Mouse (Mus musculus): Measurements from ENCODE around the gene Klhl26.
A peak's percentile ranks its signal among the peaks of the same experiment; 100 is the strongest.

Klhl26 gene

DNA sequence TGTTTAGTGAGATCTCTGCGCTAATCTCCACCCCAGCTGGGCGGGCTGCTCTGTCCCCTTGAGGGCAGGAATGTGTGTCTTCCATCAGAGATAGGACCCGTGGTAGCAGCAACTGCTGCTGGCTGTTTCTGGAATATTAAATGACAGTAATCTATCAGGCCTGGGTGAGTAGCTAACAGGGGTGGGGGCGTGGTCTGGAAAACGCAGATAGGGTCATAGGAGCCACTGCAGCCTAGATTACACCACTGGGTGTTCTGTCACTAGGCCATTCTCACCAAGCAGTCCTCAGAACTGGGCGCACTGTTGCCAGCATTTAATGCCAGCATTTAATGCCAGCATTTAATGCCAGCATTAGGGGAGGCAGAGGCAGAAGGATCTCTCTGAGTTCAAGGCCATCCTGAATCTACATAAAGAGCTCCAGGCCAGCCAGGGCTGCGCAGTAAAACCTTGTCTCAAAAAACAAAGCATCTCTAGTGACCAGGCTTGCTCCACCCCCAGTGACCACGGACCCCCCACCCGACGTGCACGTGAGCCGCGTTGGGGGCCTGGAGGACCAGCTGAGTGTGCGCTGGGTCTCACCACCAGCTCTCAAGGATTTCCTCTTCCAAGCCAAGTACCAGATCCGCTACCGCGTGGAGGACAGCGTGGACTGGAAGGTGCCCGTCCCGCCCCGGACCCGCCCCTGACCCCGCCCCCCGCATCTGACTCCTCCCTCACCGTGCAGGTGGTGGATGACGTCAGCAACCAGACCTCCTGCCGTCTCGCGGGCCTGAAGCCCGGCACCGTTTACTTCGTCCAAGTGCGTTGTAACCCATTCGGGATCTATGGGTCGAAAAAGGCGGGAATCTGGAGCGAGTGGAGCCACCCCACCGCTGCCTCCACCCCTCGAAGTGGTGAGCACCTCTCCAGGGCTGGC lies 23.9 kb upstream of the Klhl26 start:
- DNase-seq = peak; percentile 20

- peak; percentile 42 for DNase-seq
Measured at GRCm38 (mm10) chr8:70495771-70496062, 18.9 kb upstream of the Klhl26 start.

GRCm38 (mm10) chr8:70495001-70495770 lies 18.4 kb upstream of the Klhl26 start:
- peak; percentile 13 for DNase-seq

DNA sequence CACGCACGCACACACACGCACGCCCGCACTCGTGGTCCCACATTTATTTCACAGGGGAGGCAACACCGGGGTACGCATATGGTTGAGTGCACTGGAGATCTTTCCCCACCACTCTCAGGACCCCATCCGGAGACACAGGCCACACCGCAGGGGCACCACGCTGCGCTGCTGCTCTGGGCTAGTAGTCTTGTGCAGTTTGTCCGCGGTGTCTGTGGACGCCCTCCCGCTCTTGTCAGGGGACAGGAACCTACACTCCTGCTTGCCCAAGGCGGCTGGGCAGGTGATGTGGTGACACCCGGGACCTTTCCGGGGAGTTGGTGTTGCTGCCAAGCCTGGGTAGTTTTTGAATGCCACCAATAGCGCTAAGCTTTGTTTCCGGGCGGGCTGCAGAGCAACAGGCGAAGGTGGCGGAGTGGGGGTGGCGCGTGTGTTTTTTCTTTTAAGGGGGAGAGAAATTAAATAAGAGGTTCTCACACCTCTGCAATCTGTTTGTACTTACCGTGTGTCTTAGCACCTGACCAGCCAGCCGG lies 17.7 kb upstream of the Klhl26 start:
- DNase-seq = peak; percentile 21

DNA sequence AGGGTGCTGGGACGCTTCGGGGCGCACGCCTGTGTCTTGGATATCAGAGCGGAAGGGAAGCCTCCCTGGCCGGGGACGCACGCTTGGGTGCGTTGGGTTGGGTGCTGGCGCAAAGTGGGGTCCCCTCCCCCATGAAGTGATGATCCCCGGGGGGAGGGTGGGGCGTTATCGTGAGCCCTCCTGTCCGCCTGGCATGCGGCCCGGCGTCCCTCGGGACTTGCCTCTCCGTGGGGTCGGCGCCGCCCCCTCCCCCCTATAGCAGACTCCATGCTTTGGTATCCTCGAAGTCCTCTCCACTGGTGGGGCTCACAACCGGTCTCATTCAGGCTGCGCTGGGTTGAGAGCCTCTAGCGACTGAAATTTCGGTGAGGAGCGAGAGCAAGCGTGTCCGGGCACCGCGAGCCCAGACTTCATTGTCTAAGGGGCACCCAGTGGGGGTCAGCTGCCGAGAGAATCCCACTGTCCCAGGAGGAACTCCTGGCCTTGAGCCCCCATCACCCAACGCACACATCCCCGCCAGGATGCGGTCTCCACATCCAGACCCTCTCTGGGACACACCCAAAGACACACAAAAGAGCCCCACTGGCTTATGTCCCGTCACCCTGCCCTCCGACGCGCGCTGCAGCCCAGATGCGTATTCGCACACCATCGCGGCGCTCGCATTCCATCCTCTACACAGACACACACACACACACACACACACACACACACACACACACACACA lies 17.1 kb upstream of the Klhl26 start:
- DNase-seq = peak; percentile 24

DNA sequence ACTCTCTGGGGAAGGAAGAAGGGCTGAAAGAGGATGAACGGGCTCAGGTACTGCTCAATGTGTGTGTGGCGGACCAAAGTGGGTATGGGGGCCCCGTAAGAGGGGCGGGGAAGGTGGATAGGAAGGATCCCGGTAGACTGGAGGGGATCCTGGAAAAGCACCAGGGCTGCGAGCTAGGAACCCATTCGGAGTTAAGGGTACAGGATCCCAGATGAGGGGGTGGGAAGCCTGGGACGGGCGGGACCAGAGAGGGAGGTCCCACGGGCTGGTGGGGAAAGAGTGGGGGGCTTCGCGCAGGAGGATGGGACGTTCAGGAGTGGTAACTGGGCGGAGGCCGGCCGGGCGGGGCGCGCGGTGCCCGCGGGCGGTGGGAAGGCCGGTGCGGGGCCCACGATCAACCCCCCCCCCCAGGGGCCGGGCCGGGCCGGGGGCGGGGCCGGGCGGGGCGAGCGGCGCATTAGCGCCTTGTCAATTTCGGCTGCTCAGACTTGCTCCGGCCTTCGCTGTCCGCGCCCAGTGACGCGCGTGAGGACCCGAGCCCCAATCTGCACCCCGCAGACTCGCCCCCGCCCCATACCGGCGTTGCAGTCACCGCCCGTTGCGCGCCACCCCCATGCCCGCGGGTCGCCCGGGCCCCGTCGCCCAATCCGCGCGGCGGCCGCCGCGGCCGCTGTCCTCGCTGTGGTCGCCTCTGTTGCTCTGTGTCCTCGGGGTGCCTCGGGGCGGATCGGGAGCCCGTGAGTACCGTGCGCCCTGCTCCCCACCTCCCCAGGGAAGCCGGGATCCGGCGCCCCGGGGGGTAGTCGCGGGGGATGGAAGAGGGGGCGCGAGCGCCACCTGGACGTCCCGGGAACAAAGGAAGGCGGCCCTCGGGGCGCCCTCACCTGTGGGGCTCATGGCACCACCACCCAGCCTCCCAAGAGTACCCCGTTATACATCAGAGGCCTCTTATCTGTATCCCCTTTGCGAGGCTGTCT lies 16.2 kb upstream of the Klhl26 start, which contains the start of gene Crlf1:
Crlf1 (plus strand) TSS at position 495 of the 977 bp plus-strand sequence.
- DNase-seq = peak; percentile 41

DNA sequence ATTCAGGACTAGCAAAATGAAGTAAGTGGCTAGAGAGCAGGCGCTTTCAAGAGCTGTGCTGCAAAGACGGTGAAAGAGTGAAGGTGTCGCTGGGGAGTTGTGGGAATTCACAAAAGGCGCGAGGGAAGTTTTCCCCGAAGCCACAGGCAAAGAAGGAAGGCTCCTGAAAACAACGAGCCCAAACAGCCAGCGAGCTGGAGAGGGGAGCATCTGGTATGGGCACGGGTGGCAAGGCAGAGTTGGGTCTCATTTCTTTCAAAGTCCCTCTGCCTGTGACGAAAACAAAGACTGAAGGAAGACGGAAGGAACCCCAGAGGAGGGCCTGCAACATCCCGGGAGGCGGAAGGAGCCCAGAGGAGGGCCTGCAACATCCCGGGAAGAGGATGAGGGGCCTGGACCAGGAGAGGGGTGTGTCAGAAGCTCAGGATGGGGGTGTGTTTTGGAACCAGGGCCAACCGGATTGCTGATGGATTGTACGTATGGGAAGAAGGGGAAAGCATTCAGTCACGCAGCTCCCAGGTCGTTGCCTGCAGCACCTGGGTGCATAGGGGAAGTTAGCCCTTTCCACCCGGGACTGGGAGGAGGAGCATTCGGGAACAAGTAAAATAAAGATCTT lies 14.2 kb upstream of the Klhl26 start:
- DNase-seq = peak; percentile 40

- peak; percentile 39 for DNase-seq
Measured at GRCm38 (mm10) chr8:70490061-70490879, 13.5 kb upstream of the Klhl26 start.

DNA sequence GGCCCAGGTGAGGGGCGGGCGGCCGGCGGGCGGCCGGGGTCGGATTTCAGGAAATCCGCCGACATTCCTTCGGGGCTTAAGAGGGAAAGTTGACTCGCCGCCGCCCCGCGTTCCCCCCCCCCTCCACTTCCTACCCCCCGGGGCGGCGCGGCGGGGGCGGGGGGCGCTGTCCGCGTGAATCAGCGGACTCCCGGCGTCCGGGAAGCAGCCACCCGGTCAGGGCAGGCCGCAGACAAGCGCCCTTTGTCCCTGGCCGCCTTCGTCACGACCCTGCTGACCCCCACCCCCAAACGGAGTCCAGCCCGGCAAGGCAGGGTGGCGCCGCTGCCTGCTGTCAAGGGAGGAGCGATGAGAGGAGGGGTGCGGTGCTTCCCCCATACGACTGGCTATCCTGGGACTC lies 12.8 kb upstream of the Klhl26 start:
- peak; percentile 57 for DNase-seq

- DNase-seq = peak; percentile 39
Measured at GRCm38 (mm10) chr8:70488931-70489470, 12.2 kb upstream of the Klhl26 start.

DNA sequence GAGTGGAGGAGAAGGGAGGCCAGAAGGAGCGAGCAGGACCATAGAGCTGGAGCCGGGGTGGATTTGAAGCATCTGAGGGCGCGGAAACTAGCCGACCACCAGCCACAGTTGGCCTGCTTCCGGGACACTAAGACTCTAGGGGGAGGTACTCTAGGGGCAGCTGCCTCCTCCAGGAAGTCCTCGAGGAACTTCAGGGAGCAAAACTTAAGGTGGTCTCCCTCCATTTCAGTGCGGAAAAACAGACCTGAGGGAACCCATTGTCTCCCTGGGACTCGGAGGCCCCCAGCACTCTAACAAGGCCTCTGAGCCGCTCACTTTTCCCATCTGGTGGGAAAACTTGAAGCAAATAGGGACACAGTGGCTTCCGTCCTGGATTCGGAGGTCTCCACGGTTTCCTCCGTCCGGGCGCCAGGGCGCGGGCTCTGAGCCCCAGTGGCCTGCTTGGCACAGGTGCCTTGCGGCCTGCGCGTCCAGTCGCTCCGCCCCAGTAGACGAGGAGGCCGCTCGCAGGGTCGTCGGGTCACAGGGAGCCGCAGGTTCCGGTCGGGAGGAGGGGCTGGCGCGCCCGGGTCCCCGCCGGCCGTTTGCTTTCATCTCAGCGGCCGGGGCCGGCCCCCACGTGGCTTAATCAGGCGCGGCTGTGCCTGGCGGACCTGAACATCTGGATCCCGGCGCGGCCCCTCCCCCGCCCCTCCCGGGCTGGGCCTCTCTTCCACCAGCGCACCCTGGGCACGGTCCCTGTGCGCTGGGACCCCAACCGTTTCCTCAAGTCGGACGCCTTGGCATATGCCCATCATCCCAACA lies 11.4 kb upstream of the Klhl26 start:
- DNase-seq = peak; percentile 82

- peak; percentile 45 for DNase-seq
Measured at GRCm38 (mm10) chr8:70486941-70487520, 10.3 kb upstream of the Klhl26 start, which contains the start of gene Tmem59l. Gene Tmem59l (minus strand): TSS chr8:70487358.

- DNase-seq = no peak
Measured at GRCm38 (mm10) chr8:70486191-70486681, 9.5 kb upstream of the Klhl26 start.

- no peak for DNase-seq
Measured at GRCm38 (mm10) chr8:70482943-70483342, 6.2 kb upstream of the Klhl26 start.

GRCm38 (mm10) chr8:70481908-70482307 lies 5.1 kb upstream of the Klhl26 start:
- no peak for DNase-seq

DNA sequence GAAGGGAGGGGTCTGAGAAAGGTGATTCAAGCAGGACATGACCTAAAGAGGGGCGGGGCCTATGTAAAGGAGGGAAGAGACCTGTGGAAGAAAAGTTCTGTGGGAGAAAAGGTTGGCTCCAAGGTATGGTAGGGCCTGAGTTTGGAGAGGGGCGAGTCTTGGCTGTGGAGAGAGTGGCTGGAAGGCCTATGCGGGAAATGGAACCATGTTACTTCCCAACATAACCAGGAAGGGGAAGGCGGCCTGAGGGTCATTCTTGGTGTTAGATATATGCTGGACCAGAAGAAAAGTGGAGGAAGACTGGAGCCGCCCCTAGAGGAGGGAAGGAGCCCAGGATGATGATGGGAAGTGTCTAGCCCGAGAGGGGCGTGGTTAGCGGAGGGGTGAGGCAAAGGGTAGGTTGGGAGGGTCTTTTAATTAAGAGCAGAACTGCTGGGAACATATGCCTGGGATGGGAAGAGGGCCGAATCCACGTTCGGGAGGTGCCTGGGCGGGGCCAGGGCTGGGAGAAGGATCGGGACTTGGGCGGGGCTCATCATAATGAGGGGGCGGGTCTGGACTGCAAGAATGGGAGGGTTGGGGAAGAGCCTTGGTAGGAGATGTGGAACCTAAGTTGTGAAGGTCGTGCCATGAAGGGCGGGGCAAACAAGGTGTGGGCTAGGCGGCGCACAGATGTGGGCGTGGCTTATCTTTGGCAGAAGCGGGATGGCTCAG lies 658 bp upstream of the Klhl26 start:
- peak; percentile 71 for DNase-seq

GRCm38 (mm10) chr8:70471856-70472255 lies 4.9 kb downstream of the Klhl26 start:
- DNase-seq = no peak

DNA sequence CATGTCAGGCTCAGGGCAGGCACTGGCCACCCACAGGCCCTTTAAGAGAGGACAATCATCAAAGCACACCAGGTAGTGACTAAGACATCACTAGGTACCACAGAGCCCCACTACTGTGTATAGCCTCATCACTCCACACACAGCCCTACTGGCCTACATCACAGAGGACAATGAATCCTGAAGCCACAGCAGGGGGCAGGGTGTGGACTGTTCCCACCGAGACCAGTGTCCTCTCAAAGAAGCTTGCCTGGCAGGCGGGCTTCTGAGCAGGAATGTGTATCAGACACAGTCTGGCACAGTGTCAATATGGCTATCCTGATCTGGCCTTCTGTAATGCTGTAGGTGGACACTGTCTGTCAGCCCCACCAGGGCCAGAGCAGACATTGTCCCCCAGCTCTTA lies 6.8 kb downstream of the Klhl26 start:
- DNase-seq = no peak

All from embryo, embryonic 11 days (tissue).